In the genomic region with DNA sequence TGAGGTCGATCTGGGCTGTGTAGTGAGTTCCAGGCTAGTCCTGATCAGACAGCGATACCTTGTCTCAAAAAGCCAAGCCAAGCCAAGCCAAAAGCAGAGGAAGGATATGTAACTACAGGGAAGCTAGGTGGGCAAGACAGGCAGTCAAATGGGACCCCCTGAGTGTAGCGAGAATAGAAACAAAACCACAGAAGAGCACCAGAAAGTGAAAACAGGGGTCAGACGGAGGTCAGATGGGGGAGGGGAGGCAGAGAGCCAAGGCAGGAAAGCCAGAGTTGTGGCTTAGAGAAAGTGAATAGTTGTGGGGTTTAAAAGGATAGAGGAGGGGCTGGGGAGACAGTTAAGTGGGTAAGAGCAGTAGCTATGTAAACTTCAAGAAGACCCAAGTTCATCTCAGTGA, we compare ENCODE assay signal across 37 mouse cellular contexts. TPM values are rescaled to one million over a fixed set of nuclear protein-coding genes. Genes with fewer than 3 reads are reported as not detected.
DNase-seq lines count a peak whose midpoint lies in the region; ATAC-seq and TF ChIP-seq lines count a peak whose summit lies in the region.
"Had no signal": no experiment of that assay in that cellular context is flagged by ENCODE, and none has a peak within 500 bp of the region (broad histone marks: within the 10 kb centered on the region; RNA-seq: fewer than 3 reads in every experiment).

No protein-coding gene starts in this region.

- dilution Hi-C loops in CH12.LX (cut with MboI; ENCODE audit: extremely low pct_ligation_motif_present, extremely low pct_unique_long_range_greater_than_20kb, low sequenced_read_pairs) = no loop called here

- H3K27ac ChIP-seq in CH12.LX (ENCODE audit: insufficient read depth, low read depth) = no peak overlapping the region
- H3K27ac ChIP-seq: embryonic facial prominence, embryonic 12.5 days; forebrain, embryonic 15.5 days; hindbrain, embryonic 13.5 days; kidney, postnatal 0 days; liver, embryonic 15.5 days; lung, embryonic 15.5 days; midbrain, embryonic 10.5 days; midbrain, embryonic 15.5 days; stomach, embryonic 15.5 days had no signal

- DNase-seq in testis, postnatal 14 days (ENCODE audit: low spot score) = peak; percentile 53
- DNase-seq in testis, postnatal 10 days (ENCODE audit: low spot score) = no peak
- peak; percentile 27 for DNase-seq in CH12.LX (ENCODE audit: extremely low read depth)
- no peak for DNase-seq in ovary, postnatal 14 days (ENCODE audit: low spot score)
- DNase-seq in layer of hippocampus, postnatal 25 days (ENCODE audit: extremely low spot score in 1 of 2, low spot score in 1 of 2) = no peak
- DNase-seq: adrenal gland, adult 8-10 months; cerebellum, adult 11 months; cerebellum, adult 9-11 months; embryo, embryonic 11 days; gastrocnemius, postnatal 25 days; heart, adult 18-20 months; heart, postnatal 36 days; kidney, adult 8-10 months; kidney, postnatal 4 days; liver; right cerebral cortex, postnatal 4 days had no signal

- H3K79me2 ChIP-seq in CH12.LX (replicated peaks; ENCODE audit: control insufficient read depth, extremely low read depth, insufficient read depth, poor library complexity, severe bottlenecking) = no peaks in the 10 kb centered on the region

- no peaks in the 10 kb centered on the region for H3K9me3 ChIP-seq in CH12.LX (replicated peaks; ENCODE audit: low read length)
- H3K9me3 ChIP-seq: embryonic facial prominence, embryonic 12.5 days; forebrain, embryonic 15.5 days; hindbrain, embryonic 13.5 days; liver, embryonic 15.5 days; lung, embryonic 15.5 days; midbrain, embryonic 10.5 days; midbrain, embryonic 15.5 days; stomach, embryonic 15.5 days had no signal

- TF ChIP-seq EP300 in CH12.LX (IDR thresholded peaks at IDR 0.05; ENCODE audit: low read length) = no peak

- no peak for TF ChIP-seq POLR2A in CH12.LX (IDR thresholded peaks at IDR 0.05; ENCODE audit: low read depth, low read length)

- no peaks in the 10 kb centered on the region for H3K36me3 ChIP-seq in CH12.LX (replicated peaks in 1 of 2; ENCODE audit: control insufficient read depth in 1 of 2, insufficient read depth in 1 of 2, low read length in 1 of 2)
- H3K36me3 ChIP-seq: embryonic facial prominence, embryonic 12.5 days; forebrain, embryonic 15.5 days; hindbrain, embryonic 13.5 days; liver, embryonic 15.5 days; lung, embryonic 15.5 days; midbrain, embryonic 10.5 days; midbrain, embryonic 15.5 days; stomach, embryonic 15.5 days had no signal

- ATAC-seq in neutrophil, adult 5-6 weeks (ENCODE audit: extremely low read depth, insufficient number of reproducible peaks, low FRiP score, poor library complexity, severe bottlenecking) = 0 out of 2 replicates have a peak, but pooled peaks have one; percentile 23
- ATAC-seq in monocyte, adult 5-6 weeks (replicated peaks; ENCODE audit: insufficient number of reproducible peaks, low FRiP score, low TSS enrichment, poor library complexity, severe bottlenecking) = no peak
- ATAC-seq: activated CD4-positive, CD25-positive, alpha-beta regulatory T cell, adult 4 months; forebrain, embryonic 15.5 days; intestine, embryonic 16.5 days; midbrain, embryonic 15.5 days had no signal

- TF ChIP-seq RAD21 in CH12.LX (IDR thresholded peaks at IDR 0.05; ENCODE audit: low read depth, low read length) = no peak

- in situ Hi-C loops in CH12.LX (cut with MboI; ENCODE audit: low pct_ligation_motif_present, low pct_unique_long_range_greater_than_20kb, low sequenced_read_pairs) = loop anchor here (5.0 kb wide), 1 partner anchor 39 kb away; no protein-coding TSS in a partner anchor

- H3K4me3 ChIP-seq in CH12.LX (replicated peaks in 1 of 3; ENCODE audit: low read depth in 2 of 3, low read length in 2 of 3, poor library complexity in 1 of 3) = no peak overlapping the region
- H3K4me3 ChIP-seq: embryonic facial prominence, embryonic 12.5 days; forebrain, embryonic 15.5 days; hindbrain, embryonic 13.5 days; liver, embryonic 15.5 days; lung, embryonic 15.5 days; midbrain, embryonic 10.5 days; midbrain, embryonic 15.5 days; stomach, embryonic 15.5 days had no signal

- no peak overlapping the region for H3K4me2 ChIP-seq in CH12.LX (ENCODE audit: insufficient read depth, low read depth, poor library complexity, severe bottlenecking)
- H3K4me2 ChIP-seq: embryonic facial prominence, embryonic 12.5 days; forebrain, embryonic 15.5 days; heart, embryonic 11.5 days; hindbrain, embryonic 13.5 days; liver, embryonic 15.5 days; lung, embryonic 15.5 days; midbrain, embryonic 15.5 days; stomach, embryonic 15.5 days had no signal

- peaks cover 13 to 32% of the 10 kb centered on the region in 2 experiments for H3K4me1 ChIP-seq in CH12.LX (ENCODE audit: control insufficient read depth in 1 of 2, insufficient read depth in 2 of 2)
- H3K4me1 ChIP-seq: embryonic facial prominence, embryonic 12.5 days; forebrain, embryonic 15.5 days; liver, embryonic 15.5 days; lung, embryonic 15.5 days; midbrain, embryonic 15.5 days; stomach, embryonic 15.5 days had no signal

- no peaks in the 10 kb centered on the region for H3K27me3 ChIP-seq in CH12.LX (replicated peaks)
- H3K27me3 ChIP-seq: embryonic facial prominence, embryonic 12.5 days; forebrain, embryonic 15.5 days; hindbrain, embryonic 13.5 days; liver, embryonic 15.5 days; lung, embryonic 15.5 days; midbrain, embryonic 15.5 days; stomach, embryonic 15.5 days had no signal

- H3K9ac ChIP-seq in CH12.LX (ENCODE audit: insufficient read depth, low read depth) = no peak overlapping the region
- H3K9ac ChIP-seq: embryonic facial prominence, embryonic 12.5 days; forebrain, embryonic 15.5 days; hindbrain, embryonic 13.5 days; liver, embryonic 15.5 days; lung, embryonic 15.5 days; midbrain, embryonic 15.5 days; stomach, embryonic 15.5 days had no signal

- no peak for TF ChIP-seq CTCF in CH12.LX (conservative IDR thresholded peaks at IDR 0.05 in 1 of 2, IDR thresholded peaks at IDR 0.05 in 1 of 2; ENCODE audit: low read depth in 2 of 2, low read length in 2 of 2)

TF ChIP-seq in CH12.LX, 34 proteins besides CTCF, POLR2A, EP300 and RAD21:
- no peak for TF ChIP-seq PAX5 (IDR thresholded peaks at IDR 0.05; ENCODE audit: low read length)
- TF ChIP-seq MEF2A (IDR thresholded peaks at IDR 0.05; ENCODE audit: borderline replicate concordance, low read depth, low read length) = peak; percentile 59
- no peak for TF ChIP-seq IRF4 (IDR thresholded peaks at IDR 0.05; ENCODE audit: low read depth, low read length)
- TF ChIP-seq CHD2 (IDR thresholded peaks at IDR 0.05; ENCODE audit: low read length) = peak; percentile 68
- TF ChIP-seq MAZ (IDR thresholded peaks at IDR 0.05; ENCODE audit: low read depth, low read length) = no peak
- no peak for TF ChIP-seq JUND (conservative IDR thresholded peaks at IDR 0.05; ENCODE audit: low read depth, low read length)
- no peak for TF ChIP-seq RCOR1 (conservative IDR thresholded peaks at IDR 0.05; ENCODE audit: low read depth, low read length)
- no peak for TF ChIP-seq USF2 (conservative IDR thresholded peaks at IDR 0.05; ENCODE audit: low read depth, low read length)
- no peak for TF ChIP-seq SMC3 (IDR thresholded peaks at IDR 0.05; ENCODE audit: low read depth, low read length)
- TF ChIP-seq CHD1 (IDR thresholded peaks at IDR 0.05; ENCODE audit: low read depth, low read length) = no peak
- no peak for TF ChIP-seq KAT2A (IDR thresholded peaks at IDR 0.05; ENCODE audit: insufficient replicate concordance, low read length)
- TF ChIP-seq NRF1 (IDR thresholded peaks at IDR 0.05; ENCODE audit: low read depth, low read length) = no peak
- TF ChIP-seq MAX (IDR thresholded peaks at IDR 0.05; ENCODE audit: low read length) = no peak
- no peak for TF ChIP-seq POLR2AphosphoS2 (IDR thresholded peaks at IDR 0.05; ENCODE audit: low read depth, low read length)
- no peak for TF ChIP-seq USF1 (IDR thresholded peaks at IDR 0.05; ENCODE audit: low read depth, low read length)

RNA-seq across cellular contexts. Expression of a gene that starts 31.8 kb away (rescaled TPM):
- total RNA-seq in CH12.LX (2012; rRNA removed) (not detected in 2 replicates), CH12.LX (2014; rRNA removed) (not detected in 2 replicates)
- 0.07 TPM in 1 of 2 replicates, not detected in the other for polyA plus RNA-seq in CH12.LX (2012; ENCODE audit: insufficient read length, low read depth)
- total RNA-seq in neutrophil, adult 5-6 weeks (2017) = not detected in 2 replicates
- not detected in 3 replicates for total RNA-seq in monocyte, adult 5-6 weeks (2017)
- total RNA-seq in layer of hippocampus, postnatal 25 days (2021) = under 1 TPM in 1 of 2 experiments, not detected in 1; 0.09 TPM
- total RNA-seq: gastrocnemius, adult 18-20 months; gastrocnemius, postnatal 25 days; heart, adult 18-20 months; heart, postnatal 36 days; left cerebral cortex, postnatal 14 days; megakaryocyte progenitor cell, adult 5-6 weeks had no signal
- polyA plus RNA-seq: activated CD4-positive, CD25-positive, alpha-beta regulatory T cell, adult 4 months; C2C12; frontal cortex, adult 2 months; heart, embryonic 11.5 days; intestine, embryonic 16.5 days; limb, embryonic 11.5 days; liver, embryonic 15.5 days; lung, embryonic 15.5 days; spleen, adult 2 months had no signal

RNA-seq across cellular contexts. Expression of a gene that starts 53.8 kb away (rescaled TPM):
- total RNA-seq in CH12.LX (2012; rRNA removed) (202 and 225 TPM in 2 replicates), CH12.LX (2014; rRNA removed) (240 and 314 TPM in 2 replicates)
- polyA plus RNA-seq in CH12.LX (2012; ENCODE audit: insufficient read length, low read depth) = 203 and 244 TPM in 2 replicates
- total RNA-seq in neutrophil, adult 5-6 weeks (2017) = 296 and 305 TPM in 2 replicates
- 26.3 to 41.6 TPM (median 32.4 TPM) in 3 replicates for total RNA-seq in monocyte, adult 5-6 weeks (2017)
- 100 to 1,000 TPM; 139 to 156 TPM for total RNA-seq in layer of hippocampus, postnatal 25 days (2021)

Comparison
In these comparisons a context has a peak if more than half of its experiments do, and no peak if none do; other contexts are left out.
1. DNase-seq: peak in testis, postnatal 14 days (single experiment) and CH12.LX (single experiment); none in testis, postnatal 10 days (single experiment), ovary, postnatal 14 days (single experiment) and layer of hippocampus, postnatal 25 days (0 of 2).